Mouse (Mus musculus) hindbrain, embryonic 11.5 days (tissue): ENCODE measurements around the gene Tgtp2. TPM values are rescaled to one million over a fixed set of nuclear protein-coding genes. Genes with fewer than 3 reads are reported as not detected.
"Not testable (repeated sequence)": the region's sequence is repeated elsewhere in the genome, so short reads cannot be mapped to it uniquely, and the experiment has no call there.

ENCODE experiments used
- ATAC-seq: fragments of 200-750 bp; cut with Nextera tagmentation; 2 replicates; pipeline ENCODE4 v1.8.0; 2017; ENCODE audit warnings: mild to moderate bottlenecking, moderate TSS enrichment, moderate library complexity; ENCODE audit not compliant: low FRiP score
- DNase-seq: peaks from one replicate; pipeline ENCODE4 v3.0.0-alpha.2; 2015; ENCODE audit warnings: low spot score
- H3K27ac ChIP-seq: fragments of 300-500 bp; sonication (generic); 2 replicates; pipeline ENCODE4 v1.5.1; 2014; ENCODE audit warnings: mild to moderate bottlenecking, low read depth, low read length
- H3K27me3 ChIP-seq: fragments of 300-500 bp; sonication (generic); 2 replicates; pipeline ENCODE4 v1.6.1; 2014; ENCODE audit warnings: mild to moderate bottlenecking, low read length, moderate library complexity, mixed read lengths; ENCODE audit not compliant: control insufficient read depth, insufficient read depth
- H3K36me3 ChIP-seq: fragments of 300-500 bp; sonication (generic); 2 replicates; pipeline ENCODE4 v1.6.1; 2014; ENCODE audit warnings: mild to moderate bottlenecking, low read length, moderate library complexity, mixed read lengths; ENCODE audit not compliant: control insufficient read depth, insufficient read depth
- H3K4me1 ChIP-seq: fragments of 300-500 bp; sonication (generic); replicated peaks from 2 replicates; pipeline ENCODE4 v1.6.1; 2014; ENCODE audit warnings: low read length, mixed read lengths; ENCODE audit not compliant: control insufficient read depth, insufficient read depth
- H3K4me2 ChIP-seq: fragments of 300-500 bp; sonication (generic); replicated peaks from 2 replicates; pipeline ENCODE4 v1.6.1; 2014; ENCODE audit warnings: mild to moderate bottlenecking, low read depth, low read length
- H3K4me3 ChIP-seq: fragments of 300-500 bp; sonication (generic); 2 replicates; pipeline ENCODE4 v1.5.1; 2014; ENCODE audit warnings: low read depth, low read length
- H3K9ac ChIP-seq: fragments of 300-500 bp; sonication (generic); 2 replicates; pipeline ENCODE4 v1.6.1; 2014; ENCODE audit warnings: low read depth, low read length
- H3K9me3 ChIP-seq: fragments of 300-500 bp; sonication (generic); 2 replicates; pipeline ENCODE4 v1.6.1; 2016; ENCODE audit warnings: low read length; ENCODE audit not compliant: control insufficient read depth
- WGBS: fragments of 180-500 bp; shearing (Covaris S2); extraction: QIAGEN DNeasy Blood & Tissue Kit; methylation state at CpG from one replicate; pipeline ENCODE4 v1.1.7; 2014; 5-methylcytosine and 5-hydroxymethylcytosine counted together
- polyA plus RNA-seq: library from polyadenylated mRNA; unstranded; fragments of >200 nt; fragmentation: Nextera tagmentation; extraction: Ambion mirVana; gene quantifications from 2 replicates; pipeline ENCODE4 v1.2.1, GENCODE M21; 2014

The Tgtp2 gene
- polyA plus RNA-seq, 1 experiment from 2014 or later: not detected

DNA sequence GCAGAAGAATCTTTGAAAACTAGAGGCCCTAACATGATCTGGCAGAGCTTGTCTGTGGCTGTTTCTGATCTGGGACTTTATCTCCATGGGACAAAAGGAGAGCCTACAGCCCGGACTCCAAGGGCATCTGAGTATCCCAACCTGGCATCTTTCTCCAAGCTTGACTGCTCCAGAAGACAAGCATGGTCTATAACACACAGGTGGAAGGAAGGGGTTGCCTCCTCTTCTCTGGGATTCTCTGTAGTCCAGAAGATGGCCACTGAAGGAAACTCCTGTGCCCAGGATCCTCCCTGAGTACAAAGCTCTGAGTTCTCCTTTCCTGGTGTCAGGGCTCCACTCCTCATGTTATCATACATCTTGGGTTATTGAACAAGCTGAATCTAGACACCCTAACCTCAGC lies 16.6 kb upstream of the Tgtp2 start:
- WGBS: 69% methylated on average over 1 of the region's 1 CpGs
- ATAC-seq (no peak), DNase-seq (no peak)
- Histone ChIP-seq H3K9me3 (no peaks in the 10 kb centered on the region), H3K4me3 (no peak overlapping the region), H3K36me3 (no peaks in the 10 kb centered on the region), H3K9ac (no peak overlapping the region), H3K4me2 (no peak overlapping the region), H3K27me3 (no peaks in the 10 kb centered on the region), H3K27ac (no peak overlapping the region), H3K4me1 (no peaks in the 10 kb centered on the region)

DNA sequence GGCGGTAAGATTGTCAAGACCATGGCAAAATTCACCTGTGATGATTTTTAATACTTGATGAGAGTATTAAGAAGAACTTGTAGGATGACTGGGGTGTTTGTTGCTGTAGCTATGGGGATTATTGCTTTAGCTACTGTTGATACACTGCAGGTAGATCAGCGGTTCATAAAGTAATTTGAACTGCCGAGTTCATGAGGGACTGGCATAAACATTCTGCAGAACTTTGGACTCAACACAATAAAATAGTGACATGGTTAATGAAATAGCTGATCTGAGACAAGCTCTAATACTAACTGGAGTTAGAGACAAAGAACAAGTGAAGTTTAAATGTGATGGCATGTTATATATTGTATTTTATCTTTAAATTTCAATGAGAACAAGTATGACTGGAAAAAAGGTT lies 14.7 kb upstream of the Tgtp2 start:
- WGBS: 92% methylated on average over 3 of the region's 3 CpGs
- H3K27ac ChIP-seq: no peak overlapping the region
- no peaks in the 10 kb centered on the region for H3K36me3 ChIP-seq
- H3K27me3 ChIP-seq: no peaks in the 10 kb centered on the region
- no peaks in the 10 kb centered on the region for H3K4me1 ChIP-seq
- H3K9me3 ChIP-seq: no peaks in the 10 kb centered on the region
- ATAC-seq (no peak), DNase-seq (no peak)
- H3K4me3 ChIP-seq: no peak overlapping the region
- H3K9ac ChIP-seq: no peak overlapping the region
- H3K4me2 ChIP-seq: no peak overlapping the region

DNA sequence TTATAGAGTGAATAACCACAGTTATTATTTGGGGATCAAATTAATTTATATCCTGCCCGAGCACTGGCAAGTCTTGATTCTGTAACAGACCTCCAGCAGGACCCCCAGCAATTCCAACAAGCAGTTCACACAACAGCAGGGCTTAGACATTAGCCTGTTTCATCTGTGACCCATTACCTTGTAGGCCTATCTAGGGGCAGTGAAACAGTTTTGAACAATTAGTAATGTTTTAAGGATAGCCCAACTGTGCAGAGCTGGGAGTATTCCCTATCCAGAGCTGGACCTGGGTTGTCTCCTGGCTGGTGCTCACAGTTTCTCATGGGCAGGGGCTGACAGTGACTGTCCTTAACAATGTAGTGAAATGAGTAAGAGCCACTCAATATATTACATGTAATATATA lies 13.0 kb upstream of the Tgtp2 start:
- ATAC-seq (no peak), DNase-seq (no peak)
- H3K36me3 ChIP-seq: no peaks in the 10 kb centered on the region
- H3K9me3 ChIP-seq: no peaks in the 10 kb centered on the region
- H3K4me1 ChIP-seq: no peaks in the 10 kb centered on the region
- no peak overlapping the region for H3K27ac ChIP-seq
- 86% methylated on average over 1 of the region's 1 CpGs for WGBS
- no peaks in the 10 kb centered on the region for H3K27me3 ChIP-seq
- H3K9ac ChIP-seq: no peak overlapping the region
- no peak overlapping the region for H3K4me3 ChIP-seq
- H3K4me2 ChIP-seq: no peak overlapping the region

DNA sequence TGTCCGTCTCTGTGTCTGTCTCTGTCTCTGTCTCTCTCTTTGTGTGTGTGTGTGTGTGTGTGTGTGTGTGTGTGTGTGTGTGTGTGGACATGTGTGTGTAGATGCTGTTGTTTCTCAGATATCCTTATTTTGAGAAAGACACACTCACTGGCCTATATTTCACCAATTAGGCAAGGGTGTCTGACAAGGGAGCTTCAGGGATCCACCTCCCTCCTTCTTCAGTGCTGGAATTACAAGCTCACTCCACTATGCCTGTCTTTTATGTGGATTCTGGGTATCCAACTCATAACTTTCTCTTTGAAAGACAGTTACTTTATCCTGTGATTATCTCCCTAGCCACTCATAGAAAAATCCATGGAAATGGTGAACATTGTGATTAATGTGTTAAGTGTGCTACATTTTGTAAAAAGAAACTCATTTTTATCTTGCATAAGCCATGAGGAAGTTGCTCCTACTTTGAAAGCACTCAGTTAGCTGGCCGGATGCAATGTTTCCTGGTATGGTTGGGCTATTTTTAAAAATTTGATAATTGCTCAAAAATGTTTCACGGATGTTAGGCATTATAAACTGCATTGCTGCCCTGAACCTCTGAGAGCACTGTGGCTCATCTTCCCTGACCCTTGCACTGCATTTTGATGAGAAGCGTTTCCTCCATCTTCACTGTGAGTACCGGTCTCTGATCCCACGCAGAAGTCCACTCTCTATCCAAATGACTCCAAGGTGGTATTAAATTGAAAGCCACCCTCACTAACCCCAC lies 12.2 kb upstream of the Tgtp2 start, which contains the start of gene Ifi47:
Gene Ifi47 (plus strand): TSS at position 587 of the 757 bp plus-strand sequence.
- WGBS: 84% methylated on average over 6 of the region's 6 CpGs
- not testable (repeated sequence) for ATAC-seq, DNase-seq

DNA sequence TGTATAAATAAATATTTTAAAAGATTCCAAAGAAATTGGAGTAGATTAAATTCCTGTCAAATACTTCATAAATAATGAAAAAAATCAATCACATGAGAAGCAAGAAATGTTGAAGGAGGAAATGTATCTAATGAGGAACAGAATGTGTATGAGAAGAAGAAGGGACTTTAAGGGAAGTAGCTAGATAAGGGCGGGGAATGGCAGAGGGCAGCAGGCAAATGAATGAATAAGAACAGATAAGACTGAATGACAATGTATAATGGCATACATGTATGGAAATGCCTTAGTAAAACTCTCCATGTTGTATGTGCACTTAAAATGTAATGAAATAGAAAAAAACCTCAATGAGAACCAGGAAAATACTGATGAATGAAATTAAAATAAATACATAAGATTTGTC lies 4.4 kb upstream of the Tgtp2 start:
- H3K36me3 ChIP-seq: no peaks in the 10 kb centered on the region
- no peaks in the 10 kb centered on the region for H3K27me3 ChIP-seq
- WGBS: 77% methylated on average over 1 of the region's 1 CpGs
- H3K4me1 ChIP-seq: no peaks in the 10 kb centered on the region
- ATAC-seq (no peak), DNase-seq (no peak)
- H3K9me3 ChIP-seq: no peaks in the 10 kb centered on the region
- H3K27ac ChIP-seq: no peak overlapping the region
- no peak overlapping the region for H3K9ac ChIP-seq
- H3K4me2 ChIP-seq: no peak overlapping the region
- H3K4me3 ChIP-seq: no peak overlapping the region

More for the DNA sequence above, 12.2 kb upstream of the Tgtp2 start, which contains the start of gene Ifi47:
- H3K4me2 ChIP-seq, H3K4me3 ChIP-seq, H3K9ac ChIP-seq, H3K36me3 ChIP-seq, H3K4me1 ChIP-seq, H3K27me3 ChIP-seq, H3K27ac ChIP-seq, H3K9me3 ChIP-seq: not testable (repeated sequence)

DNA sequence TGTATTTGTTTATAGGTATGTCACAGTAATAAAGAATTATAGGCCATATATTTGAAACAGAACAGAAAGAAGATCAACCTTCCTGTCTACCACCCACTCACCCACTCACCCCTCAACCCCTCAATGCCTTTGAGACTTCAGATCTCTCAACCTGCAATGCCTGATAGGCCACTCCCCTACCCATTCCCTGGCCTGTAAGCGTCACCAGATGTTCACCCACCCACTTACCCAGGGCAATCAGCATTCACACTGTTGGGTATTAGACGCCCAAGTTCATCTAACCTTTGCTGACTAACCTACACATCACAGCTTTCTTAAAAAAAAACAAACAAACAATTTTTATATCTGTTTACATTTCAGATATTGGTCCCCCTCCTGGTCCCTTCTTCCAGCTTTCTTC lies 2.1 kb downstream of the Tgtp2 start:
- ATAC-seq, DNase-seq, H3K27ac ChIP-seq, H3K36me3 ChIP-seq, H3K27me3 ChIP-seq, H3K4me3 ChIP-seq, H3K4me2 ChIP-seq, H3K9ac ChIP-seq, H3K4me1 ChIP-seq, H3K9me3 ChIP-seq: not testable (repeated sequence)
- 84% methylated on average over 1 of the region's 2 CpGs for WGBS

DNA sequence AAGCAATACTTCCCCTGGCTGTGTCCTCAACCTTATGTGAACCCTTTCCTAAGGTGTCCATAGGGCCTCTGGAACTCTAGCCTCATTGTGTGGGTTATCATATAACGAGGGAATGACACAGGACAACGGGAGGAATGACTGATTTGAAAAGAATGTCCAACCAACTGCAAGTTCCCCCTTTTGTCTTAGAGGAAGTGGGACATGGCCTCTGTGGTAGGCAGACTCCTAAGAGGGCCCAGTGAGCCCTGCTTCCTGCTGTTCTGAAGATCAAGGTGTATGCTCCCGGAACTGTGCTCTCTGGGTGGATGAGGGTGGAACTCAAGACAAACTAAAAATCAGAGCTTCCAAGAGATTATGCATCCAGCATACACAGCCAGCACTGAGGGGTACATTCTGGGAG lies 3.9 kb downstream of the Tgtp2 start:
- not testable (repeated sequence) for DNase-seq, H3K27me3 ChIP-seq, H3K4me3 ChIP-seq, H3K27ac ChIP-seq, ATAC-seq, H3K4me1 ChIP-seq, H3K4me2 ChIP-seq, H3K36me3 ChIP-seq, H3K9ac ChIP-seq, H3K9me3 ChIP-seq
- 86% methylated on average over 2 of the region's 3 CpGs for WGBS

DNA sequence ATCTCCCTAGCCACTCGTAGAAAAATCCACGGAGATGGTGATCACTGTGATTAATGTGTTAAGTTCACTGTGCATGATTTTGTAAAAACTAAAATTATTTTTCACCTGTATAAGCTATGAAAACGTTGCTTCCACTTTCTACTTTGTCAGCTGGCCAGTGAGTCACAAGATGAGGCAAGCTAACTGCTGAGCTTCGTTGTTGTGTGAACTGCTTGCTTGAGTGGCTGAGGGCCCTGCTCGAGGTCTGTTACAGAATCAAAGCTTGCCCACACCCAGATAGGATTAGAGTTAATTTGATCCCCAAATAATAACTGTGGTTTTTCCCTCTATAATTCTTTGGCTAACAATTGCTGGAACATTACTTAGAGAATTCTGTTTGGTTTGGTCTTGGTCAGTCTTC lies 12.1 kb downstream of the Tgtp2 start:
- H3K4me1 ChIP-seq, ATAC-seq, DNase-seq, H3K4me3 ChIP-seq, H3K4me2 ChIP-seq, H3K9ac ChIP-seq, H3K36me3 ChIP-seq, H3K27ac ChIP-seq, H3K27me3 ChIP-seq, H3K9me3 ChIP-seq: not testable (repeated sequence)
- WGBS: no CpG with 5 or more reads among the region's 5 CpGs

DNA sequence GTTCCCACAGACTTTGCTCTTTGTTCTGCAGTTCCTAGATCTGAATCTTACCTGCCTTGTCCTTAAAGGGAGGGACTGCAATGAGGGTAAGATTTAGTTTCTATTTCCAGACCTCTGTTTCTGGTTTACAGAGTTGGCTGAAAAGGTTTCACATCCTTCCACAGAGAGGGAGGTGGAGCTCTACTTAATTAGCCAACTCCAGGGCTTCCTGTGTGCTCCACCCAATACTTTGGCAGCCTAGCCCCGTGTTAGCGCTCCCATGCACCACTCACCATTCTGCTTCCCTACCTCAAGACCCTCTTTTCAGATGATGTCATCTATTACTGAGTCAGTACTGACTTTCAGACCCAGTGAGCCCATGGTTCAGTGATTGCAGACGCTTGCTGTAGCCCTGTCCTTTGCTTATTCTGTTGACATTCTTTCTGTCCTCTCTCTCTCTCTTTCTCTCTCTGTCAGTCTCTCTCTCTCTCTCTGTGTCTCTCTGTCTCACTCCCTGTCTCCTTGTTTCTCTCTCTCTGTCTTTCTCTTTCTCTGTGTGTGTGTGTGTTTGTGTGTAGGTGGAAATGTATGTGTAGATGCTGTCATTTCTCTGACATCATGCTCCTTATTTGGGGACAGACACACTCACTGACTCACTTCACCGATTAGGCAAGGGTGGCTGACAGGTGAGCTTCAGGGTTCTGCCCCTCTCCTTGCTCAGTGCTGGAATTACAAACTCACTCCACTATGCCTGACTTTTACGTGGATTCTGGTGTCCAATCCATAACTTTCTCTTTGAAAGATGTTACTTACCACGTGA lies 12.7 kb downstream of the Tgtp2 start, which contains the start of gene 9930111J21Rik2:
Gene 9930111J21Rik2 (minus strand): TSS at position 150 of the 799 bp plus-strand sequence.
- ATAC-seq, H3K4me3 ChIP-seq, H3K4me1 ChIP-seq, H3K9ac ChIP-seq, H3K36me3 ChIP-seq, DNase-seq, H3K4me2 ChIP-seq, H3K27ac ChIP-seq, H3K27me3 ChIP-seq, H3K9me3 ChIP-seq: not testable (repeated sequence)
- WGBS: 100% methylated on average over 1 of the region's 6 CpGs
